Mouse (Mus musculus): ENCODE measurements around the gene Ltb4r1. TPM values are rescaled to one million over a fixed set of nuclear protein-coding genes. Genes with fewer than 3 reads are reported as not detected.

Ltb4r1 gene
- 0.77 TPM in 1 of 2 replicates, not detected in the other for polyA plus RNA-seq (2014; fragmentation: Nextera tagmentation; extraction: Ambion mirVana)

DNA sequence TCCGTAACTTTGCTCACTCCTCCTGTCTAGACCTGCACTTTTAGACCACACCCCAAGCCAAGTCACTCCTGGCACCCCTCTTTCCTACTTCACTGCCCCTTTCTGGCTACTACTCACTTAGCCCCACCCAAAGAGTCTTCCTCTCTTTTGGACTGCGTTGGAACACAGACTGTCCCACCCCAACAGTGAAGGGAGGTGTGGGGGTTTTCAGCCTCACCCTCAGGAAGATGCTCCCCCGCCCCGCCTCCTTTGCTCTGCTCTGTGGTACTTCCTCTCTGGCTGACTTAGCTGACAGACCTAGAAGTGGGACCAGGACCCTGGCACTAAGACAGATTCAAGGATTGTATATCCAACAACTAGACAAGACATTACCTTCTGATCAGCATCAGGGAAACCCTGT, at the start of gene Ltb4r1:
Gene Ltb4r1, plus strand, starts transcription at position 267 of the 400 bp plus-strand sequence.
- Histone ChIP-seq H3K27ac (replicated peaks; ENCODE audit: low read depth, low read length) (no peak within 1 kb of the TSS), H3K27me3 (ENCODE audit: control insufficient read depth, insufficient read depth, low read length) (peaks cover 66% of the 10 kb centered on the region), H3K4me3 (replicated peaks; ENCODE audit: low read depth, low read length) (no peak within 1 kb of the TSS), H3K9me3 (ENCODE audit: control insufficient read depth, low read length) (no peaks in the 10 kb centered on the region), H3K4me2 (ENCODE audit: low read length) (no peak within 1 kb of the TSS), H3K4me1 (ENCODE audit: control insufficient read depth, insufficient read depth, low read length) (peaks cover 8% of the 10 kb centered on the region; the same call in 1 of the 2 replicates), H3K9ac (replicated peaks; ENCODE audit: low read length) (no peak within 1 kb of the TSS), H3K36me3 (ENCODE audit: control insufficient read depth, insufficient read depth, low read length) (no peaks in the 10 kb centered on the region)
- ATAC-seq (ENCODE audit: low FRiP score, low TSS enrichment), result no peak
- WGBS, result 70% methylated on average over 4 of the region's 4 CpGs
- no peak for DNase-seq

DNA sequence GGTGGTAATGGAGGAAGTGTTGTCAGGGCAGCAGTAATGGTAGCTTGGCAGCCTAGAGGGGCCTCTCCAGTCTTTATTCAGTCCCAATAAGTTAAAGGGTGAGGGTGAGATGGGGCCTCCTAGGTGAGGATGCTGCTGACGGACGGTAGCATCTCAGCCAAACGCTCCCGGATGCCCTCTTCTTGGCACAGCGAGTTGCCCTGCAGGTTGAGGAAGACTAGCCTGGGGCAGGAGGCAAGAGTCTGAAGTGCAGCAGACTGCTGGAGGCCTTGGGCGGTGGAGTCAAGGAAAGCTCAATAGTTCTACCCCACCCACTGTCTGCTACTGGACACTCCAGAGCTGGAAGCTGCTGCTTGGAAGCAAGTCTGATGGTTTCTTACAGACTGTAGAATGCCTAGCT, 49.5 kb upstream of the Ltb4r1 start:
- Histone ChIP-seq H3K4me1 (ENCODE audit: control insufficient read depth, insufficient read depth, low read length) (peaks cover 4% of the 10 kb centered on the region), H3K4me2 (ENCODE audit: low read length) (no peak overlapping the region), H3K27me3 (ENCODE audit: control insufficient read depth, insufficient read depth, low read length) (0 out of 2 replicates have a peak, but pooled peaks cover 8% of the 10 kb centered on the region), H3K9ac (replicated peaks; ENCODE audit: low read length) (no peak overlapping the region), H3K27ac (replicated peaks; ENCODE audit: low read depth, low read length) (no peak overlapping the region), H3K36me3 (ENCODE audit: control insufficient read depth, insufficient read depth, low read length) (peaks cover 37% of the 10 kb centered on the region), H3K4me3 (replicated peaks; ENCODE audit: low read depth, low read length) (no peak overlapping the region), H3K9me3 (ENCODE audit: control insufficient read depth, low read length) (no peaks in the 10 kb centered on the region)
- DNase-seq, result no peak
- ATAC-seq (ENCODE audit: low FRiP score, low TSS enrichment), result no peak
- 96% methylated on average over 6 of the region's 6 CpGs for WGBS

DNA sequence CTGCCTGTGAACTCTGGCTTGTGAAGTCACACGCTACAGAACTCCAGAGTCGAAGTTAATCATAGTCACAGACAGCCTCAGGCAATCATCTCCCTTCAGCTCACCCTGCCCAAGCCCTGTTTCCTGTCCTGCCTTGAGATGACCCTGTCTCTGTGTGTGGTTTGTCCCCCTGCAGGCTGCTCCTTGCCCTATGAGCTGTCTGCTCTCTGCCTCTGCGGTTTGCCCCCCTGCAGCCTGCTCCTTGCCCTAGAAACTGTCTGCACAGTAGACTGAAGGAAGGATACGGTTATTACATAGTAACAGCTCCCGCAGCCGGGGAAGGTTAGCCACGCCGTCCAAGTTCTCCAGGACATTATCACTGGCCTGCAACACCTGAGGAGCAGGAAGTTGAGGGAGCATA, 48.9 kb upstream of the Ltb4r1 start:
- DNase-seq (no peak), ATAC-seq (ENCODE audit: low FRiP score, low TSS enrichment) (no peak)
- H3K36me3 ChIP-seq (ENCODE audit: control insufficient read depth, insufficient read depth, low read length), result peaks cover 37% of the 10 kb centered on the region
- H3K27me3 ChIP-seq (ENCODE audit: control insufficient read depth, insufficient read depth, low read length), result 0 out of 2 replicates have a peak, but pooled peaks cover 8% of the 10 kb centered on the region
- no peak overlapping the region for H3K27ac ChIP-seq (replicated peaks; ENCODE audit: low read depth, low read length)
- H3K4me3 ChIP-seq (replicated peaks; ENCODE audit: low read depth, low read length), result no peak overlapping the region
- H3K9ac ChIP-seq (replicated peaks; ENCODE audit: low read length), result no peak overlapping the region
- peaks cover 6% of the 10 kb centered on the region for H3K4me1 ChIP-seq (ENCODE audit: control insufficient read depth, insufficient read depth, low read length)
- H3K4me2 ChIP-seq (ENCODE audit: low read length), result no peak overlapping the region
- 90% methylated on average over 8 of the region's 8 CpGs for WGBS
- no peaks in the 10 kb centered on the region for H3K9me3 ChIP-seq (ENCODE audit: control insufficient read depth, low read length)

DNA sequence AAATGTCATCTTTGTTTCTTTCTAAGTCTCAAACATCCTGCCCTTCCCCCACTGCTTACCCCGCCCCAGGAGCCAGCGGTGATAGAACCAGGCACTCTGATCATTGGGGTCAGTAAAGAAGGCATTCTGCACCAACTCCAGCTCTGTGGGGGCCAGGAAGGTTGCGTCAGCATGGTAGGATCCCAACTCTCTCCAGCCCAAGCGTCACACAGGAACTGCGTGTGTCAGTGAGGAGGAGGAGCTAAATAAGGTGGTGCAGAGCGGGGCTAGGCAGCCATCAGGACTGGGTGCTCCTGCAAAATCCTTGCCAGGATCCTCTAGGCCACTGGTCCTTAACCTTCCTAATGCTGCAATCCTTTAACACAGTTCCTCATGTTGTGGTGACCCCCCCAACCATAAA, 46.0 kb upstream of the Ltb4r1 start:
- H3K4me3 ChIP-seq (replicated peaks; ENCODE audit: low read depth, low read length), result no peak overlapping the region
- H3K4me2 ChIP-seq (ENCODE audit: low read length), result no peak overlapping the region
- no peak overlapping the region for H3K27ac ChIP-seq (replicated peaks; ENCODE audit: low read depth, low read length)
- no peak overlapping the region for H3K9ac ChIP-seq (replicated peaks; ENCODE audit: low read length)
- H3K27me3 ChIP-seq (ENCODE audit: control insufficient read depth, insufficient read depth, low read length), result no peaks in the 10 kb centered on the region
- H3K9me3 ChIP-seq (ENCODE audit: control insufficient read depth, low read length), result no peaks in the 10 kb centered on the region
- peaks cover 6% of the 10 kb centered on the region for H3K4me1 ChIP-seq (ENCODE audit: control insufficient read depth, insufficient read depth, low read length)
- 94% methylated on average over 6 of the region's 6 CpGs for WGBS
- DNase-seq (no peak), ATAC-seq (ENCODE audit: low FRiP score, low TSS enrichment) (no peak)
- peaks cover 37% of the 10 kb centered on the region for H3K36me3 ChIP-seq (ENCODE audit: control insufficient read depth, insufficient read depth, low read length)

DNA sequence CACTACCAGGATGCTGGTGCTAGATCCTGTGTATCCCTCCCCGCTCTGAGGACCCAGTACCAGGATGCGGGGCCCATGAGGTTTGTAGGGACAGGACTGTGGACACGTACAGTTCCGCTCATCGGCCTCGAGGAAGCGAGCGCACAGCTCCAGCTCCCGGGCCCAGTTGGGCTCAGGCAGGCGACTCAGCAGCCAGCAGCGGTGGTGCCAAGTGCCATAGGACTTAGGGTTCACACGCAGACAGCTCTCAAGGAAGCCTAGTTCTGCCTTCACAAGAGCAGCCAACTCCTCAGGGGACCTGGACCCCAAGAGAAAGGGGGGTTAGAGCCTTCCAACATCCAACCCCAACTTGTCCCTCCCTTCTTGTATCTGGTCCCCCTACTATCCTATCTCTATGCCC, 45.1 kb upstream of the Ltb4r1 start:
- Histone ChIP-seq H3K27me3 (ENCODE audit: control insufficient read depth, insufficient read depth, low read length) (no peaks in the 10 kb centered on the region), H3K36me3 (ENCODE audit: control insufficient read depth, insufficient read depth, low read length) (peaks cover 37% of the 10 kb centered on the region), H3K4me2 (ENCODE audit: low read length) (no peak overlapping the region; the same call in 1 of the 2 replicates), H3K9ac (replicated peaks; ENCODE audit: low read length) (no peak overlapping the region), H3K4me1 (ENCODE audit: control insufficient read depth, insufficient read depth, low read length) (peaks cover 6% of the 10 kb centered on the region), H3K27ac (replicated peaks; ENCODE audit: low read depth, low read length) (no peak overlapping the region), H3K9me3 (ENCODE audit: control insufficient read depth, low read length) (no peaks in the 10 kb centered on the region), H3K4me3 (replicated peaks; ENCODE audit: low read depth, low read length) (no peak overlapping the region)
- 94% methylated on average over 12 of the region's 12 CpGs for WGBS
- DNase-seq, result no peak
- no peak for ATAC-seq (ENCODE audit: low FRiP score, low TSS enrichment)

DNA sequence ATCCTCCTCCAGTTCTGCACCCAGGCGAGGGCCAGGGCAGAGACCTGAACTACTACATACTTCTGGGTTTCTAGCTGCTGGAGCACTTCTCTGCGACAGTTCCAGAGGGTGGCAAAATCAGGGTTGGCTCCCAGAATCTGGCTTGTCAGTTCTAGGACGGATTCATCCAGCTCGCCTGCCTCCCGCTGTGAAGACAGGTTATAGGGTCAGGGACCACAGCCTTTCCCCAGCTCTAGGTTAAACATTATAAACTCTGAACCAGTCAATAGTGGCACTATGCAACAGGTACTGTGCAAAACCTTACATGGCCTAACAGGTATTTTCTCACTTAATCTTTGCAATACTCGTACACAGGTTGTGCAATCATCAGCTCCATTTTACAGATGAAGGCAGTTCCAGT, 44.7 kb upstream of the Ltb4r1 start:
- WGBS, result 75% methylated on average over 6 of the region's 6 CpGs
- H3K27me3 ChIP-seq (ENCODE audit: control insufficient read depth, insufficient read depth, low read length), result no peaks in the 10 kb centered on the region
- H3K27ac ChIP-seq (replicated peaks; ENCODE audit: low read depth, low read length), result peak overlapping the region; percentile 81; the same call in 1 of the 2 replicates
- H3K9me3 ChIP-seq (ENCODE audit: control insufficient read depth, low read length), result no peaks in the 10 kb centered on the region
- peak overlapping the region; percentile 73 for H3K4me3 ChIP-seq (replicated peaks; ENCODE audit: low read depth, low read length)
- peaks cover 6% of the 10 kb centered on the region for H3K4me1 ChIP-seq (ENCODE audit: control insufficient read depth, insufficient read depth, low read length)
- DNase-seq, result no peak
- peaks cover 35% of the 10 kb centered on the region for H3K36me3 ChIP-seq (ENCODE audit: control insufficient read depth, insufficient read depth, low read length)
- peak overlapping the region; percentile 75; the same call in 1 of the 2 replicates for H3K9ac ChIP-seq (replicated peaks; ENCODE audit: low read length)
- ATAC-seq (ENCODE audit: low FRiP score, low TSS enrichment), result no peak
- peak overlapping the region; percentile 67 for H3K4me2 ChIP-seq (ENCODE audit: low read length)

DNA sequence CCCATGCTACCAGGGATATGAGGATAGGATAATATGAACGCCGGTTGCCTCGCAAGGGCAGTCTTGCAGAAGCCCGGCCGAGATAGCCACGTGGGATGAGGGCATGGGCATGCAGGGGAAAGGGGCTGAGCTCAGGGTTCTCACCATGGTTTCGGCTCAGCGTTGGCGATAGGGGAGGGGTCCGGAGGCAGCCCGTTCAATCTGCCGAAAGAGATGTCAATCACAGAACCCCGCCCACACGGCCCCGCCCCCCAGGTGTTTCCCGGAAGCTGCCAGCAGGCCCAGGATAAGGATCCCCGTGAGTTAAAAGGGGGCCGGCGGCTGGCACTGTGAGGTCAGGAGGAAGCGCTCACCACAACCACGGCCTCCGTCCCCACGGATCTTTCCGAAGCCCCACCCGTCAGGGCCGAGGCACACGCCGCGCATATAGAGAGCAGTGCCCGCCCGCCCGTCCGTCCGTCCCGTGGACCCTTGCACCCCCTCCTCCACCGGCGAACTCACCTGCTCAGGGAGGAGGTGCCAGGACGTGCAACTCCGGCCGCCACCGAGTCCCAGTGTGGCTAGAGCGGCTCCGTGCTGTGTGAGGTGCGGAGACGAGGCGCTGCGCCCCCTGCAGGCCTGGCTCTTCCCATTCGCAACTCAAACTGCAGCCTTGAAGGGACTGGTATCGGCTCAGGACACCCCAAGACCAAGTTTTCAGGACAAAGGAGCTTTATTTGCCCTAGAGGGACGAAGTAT, 43.9 kb upstream of the Ltb4r1 start, which contains the start of gene Rabggta:
Gene Rabggta, minus strand, starts transcription at position 564 of the 738 bp plus-strand sequence.
- Histone ChIP-seq H3K4me2 (ENCODE audit: low read length) (peak within 1 kb of the TSS; percentile 67), H3K9ac (replicated peaks; ENCODE audit: low read length) (peak within 1 kb of the TSS; percentile 75), H3K27me3 (ENCODE audit: control insufficient read depth, insufficient read depth, low read length) (no peaks in the 10 kb centered on the region), H3K27ac (replicated peaks; ENCODE audit: low read depth, low read length) (peak within 1 kb of the TSS; percentile 81), H3K9me3 (ENCODE audit: control insufficient read depth, low read length) (no peaks in the 10 kb centered on the region), H3K4me3 (replicated peaks; ENCODE audit: low read depth, low read length) (peak within 1 kb of the TSS; percentile 73), H3K4me1 (ENCODE audit: control insufficient read depth, insufficient read depth, low read length) (peaks cover 6% of the 10 kb centered on the region), H3K36me3 (ENCODE audit: control insufficient read depth, insufficient read depth, low read length) (peaks cover 27% of the 10 kb centered on the region)
- ATAC-seq (ENCODE audit: low FRiP score, low TSS enrichment) (peak; percentile 96), DNase-seq (peak; percentile 97)
- WGBS, result under 1% methylated on average over 50 of the region's 50 CpGs

DNA sequence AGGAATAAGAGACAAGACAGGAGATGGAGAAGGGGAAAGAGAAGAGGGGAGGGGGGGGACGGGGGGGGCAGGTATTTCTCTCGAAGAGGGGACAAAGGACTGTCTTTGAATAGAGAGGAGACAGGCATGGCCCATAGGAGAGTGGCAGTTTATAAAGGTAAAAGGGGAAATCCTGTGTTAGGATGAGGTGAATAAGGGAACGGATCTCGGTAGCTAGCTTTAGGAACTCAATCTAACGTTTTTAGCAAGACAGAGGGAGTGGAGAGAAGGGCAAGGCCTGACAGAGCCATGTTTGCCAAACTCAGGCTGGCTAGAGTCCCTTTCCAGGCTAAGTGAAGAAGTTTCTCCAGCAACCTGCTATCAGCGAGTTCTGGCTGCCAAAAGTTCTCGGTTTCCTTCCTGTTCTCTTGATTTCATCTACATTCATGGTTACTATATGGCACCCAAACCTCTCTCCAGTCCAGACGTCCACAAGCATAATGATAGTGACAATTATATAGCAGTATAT, 43.3 kb upstream of the Ltb4r1 start:
- Histone ChIP-seq H3K4me2 (ENCODE audit: low read length) (peak overlapping the region; percentile 67), H3K27me3 (ENCODE audit: control insufficient read depth, insufficient read depth, low read length) (no peaks in the 10 kb centered on the region), H3K27ac (replicated peaks; ENCODE audit: low read depth, low read length) (peak overlapping the region; percentile 81), H3K4me3 (replicated peaks; ENCODE audit: low read depth, low read length) (peak overlapping the region; percentile 73), H3K9me3 (ENCODE audit: control insufficient read depth, low read length) (no peaks in the 10 kb centered on the region), H3K36me3 (ENCODE audit: control insufficient read depth, insufficient read depth, low read length) (peaks cover 21% of the 10 kb centered on the region), H3K9ac (replicated peaks; ENCODE audit: low read length) (peak overlapping the region; percentile 75), H3K4me1 (ENCODE audit: control insufficient read depth, insufficient read depth, low read length) (peaks cover 6% of the 10 kb centered on the region)
- ATAC-seq (ENCODE audit: low FRiP score, low TSS enrichment), result 0 out of 2 replicates have a peak, but pooled peaks have one; percentile 9
- WGBS, result 47% methylated on average over 8 of the region's 8 CpGs
- DNase-seq, result no peak

Measured in midbrain, embryonic 14.5 days (tissue).